Mouse (Mus musculus): ENCODE measurements around the gene Lrp8. TPM values are rescaled to one million over a fixed set of nuclear protein-coding genes. Genes with fewer than 3 reads are reported as not detected.

Lrp8 gene
- polyA plus RNA-seq (2012): 17.8 and 18.3 TPM in 2 replicates

DNA sequence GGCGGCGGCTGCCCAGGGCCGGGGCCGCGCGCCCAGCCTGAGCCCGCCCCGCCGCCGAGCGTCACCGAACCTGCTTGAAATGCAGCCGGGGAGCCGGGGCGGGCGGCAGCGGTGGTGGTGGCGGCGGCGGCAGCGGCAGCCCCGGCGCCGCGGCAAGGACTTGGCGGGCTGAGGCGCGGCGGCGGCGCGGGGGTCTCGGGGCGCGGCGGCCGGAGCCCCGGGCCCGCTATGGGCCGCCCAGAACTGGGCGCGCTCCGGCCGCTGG lies at the start of gene Lrp8:
TSS of gene Lrp8 (plus strand) at position 77 of the 265 bp plus-strand sequence.
- TF ChIP-seq GATA1 (IDR thresholded peaks at IDR 0.05; ENCODE audit: low read length): no peak

DNA sequence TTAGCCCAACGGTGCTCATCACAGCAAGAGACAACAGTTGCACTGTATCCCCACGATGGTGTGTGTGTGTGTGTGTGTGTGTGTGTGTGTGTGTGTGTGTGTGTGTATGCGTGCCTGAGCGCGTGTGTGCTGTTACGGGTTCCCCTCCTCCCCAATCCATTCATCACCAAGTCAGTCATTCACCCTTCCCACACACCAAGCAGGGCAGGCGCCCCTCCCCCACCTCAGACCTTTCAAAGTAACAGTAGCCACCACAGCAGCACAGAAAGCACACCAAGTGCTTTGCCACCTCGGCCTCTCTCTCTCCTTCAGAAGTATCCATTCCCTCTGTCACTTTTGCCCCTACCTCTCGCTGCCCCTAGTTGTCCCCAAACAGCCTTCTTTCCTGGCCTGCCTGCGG lies 45.8 kb upstream of the Lrp8 start:
- no peak for TF ChIP-seq GATA1 (IDR thresholded peaks at IDR 0.05; ENCODE audit: low read length)

DNA sequence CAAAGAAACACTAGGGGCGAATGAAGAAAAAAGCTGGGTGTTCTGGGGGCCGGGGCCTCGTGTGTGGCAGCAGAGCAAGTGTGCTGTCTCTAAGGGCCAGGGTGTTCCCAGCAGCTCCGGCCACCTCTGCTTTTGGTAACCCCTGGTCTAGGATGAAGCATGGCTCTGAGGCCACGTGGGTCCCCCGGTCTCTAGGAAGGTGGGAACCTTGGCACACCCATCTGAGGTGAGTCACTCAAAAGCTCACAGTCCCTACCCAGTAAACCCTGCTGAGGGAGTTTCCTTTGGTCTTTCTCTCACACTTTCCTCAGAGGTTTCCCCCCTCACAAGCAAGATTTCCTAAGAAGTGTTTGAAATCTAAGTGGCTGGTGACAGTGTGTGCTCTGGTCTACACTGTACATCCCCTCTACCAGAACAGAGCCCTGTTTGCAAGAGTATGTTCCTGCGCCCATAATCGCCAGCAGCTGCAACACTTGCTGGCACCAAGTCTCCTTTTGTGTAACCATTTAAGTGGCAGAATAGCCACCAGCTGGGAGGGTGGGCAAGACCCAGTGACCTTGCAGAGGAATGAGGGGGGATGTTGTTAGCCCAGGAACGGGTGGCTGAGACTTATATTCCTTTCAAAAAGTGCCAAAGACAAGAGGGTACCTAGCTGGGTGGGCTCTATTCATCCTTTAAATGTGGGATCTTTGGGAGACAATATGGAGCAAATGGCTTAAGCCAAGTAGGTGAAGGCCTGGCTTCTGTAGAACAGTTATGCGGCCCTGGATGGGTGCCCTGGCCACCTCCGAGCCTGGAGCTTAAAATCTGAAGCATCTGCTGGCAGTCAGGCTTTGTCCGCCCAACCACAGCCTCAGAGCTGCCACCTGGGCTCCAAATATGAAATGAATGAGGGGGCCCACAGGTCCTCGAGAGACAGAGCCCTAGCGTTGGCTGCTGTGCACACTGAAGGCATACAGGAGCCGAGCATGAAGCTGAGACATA lies 44.3 kb upstream of the Lrp8 start:
- TF ChIP-seq GATA1 (IDR thresholded peaks at IDR 0.05; ENCODE audit: low read length): no peak

DNA sequence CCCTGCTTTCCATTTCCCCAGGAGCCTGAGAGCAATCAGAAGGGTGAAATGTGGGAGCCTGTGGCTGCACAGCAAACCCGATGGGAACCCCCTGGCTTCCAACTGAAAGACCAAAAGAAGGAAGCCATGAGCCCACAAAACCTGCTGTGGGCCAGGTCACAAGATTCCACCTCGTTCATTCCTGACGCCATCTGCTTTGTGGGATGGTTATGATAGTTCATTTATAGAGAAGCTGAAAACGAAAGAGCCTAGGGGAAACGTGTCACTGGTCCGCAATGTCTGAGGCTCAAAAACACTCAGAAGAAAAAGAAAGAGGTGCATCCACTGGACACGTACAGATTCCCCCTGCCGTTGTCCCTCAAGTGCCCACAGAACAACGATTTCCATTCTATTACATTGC lies 43.1 kb upstream of the Lrp8 start:
- TF ChIP-seq GATA1 (IDR thresholded peaks at IDR 0.05; ENCODE audit: low read length): no peak

DNA sequence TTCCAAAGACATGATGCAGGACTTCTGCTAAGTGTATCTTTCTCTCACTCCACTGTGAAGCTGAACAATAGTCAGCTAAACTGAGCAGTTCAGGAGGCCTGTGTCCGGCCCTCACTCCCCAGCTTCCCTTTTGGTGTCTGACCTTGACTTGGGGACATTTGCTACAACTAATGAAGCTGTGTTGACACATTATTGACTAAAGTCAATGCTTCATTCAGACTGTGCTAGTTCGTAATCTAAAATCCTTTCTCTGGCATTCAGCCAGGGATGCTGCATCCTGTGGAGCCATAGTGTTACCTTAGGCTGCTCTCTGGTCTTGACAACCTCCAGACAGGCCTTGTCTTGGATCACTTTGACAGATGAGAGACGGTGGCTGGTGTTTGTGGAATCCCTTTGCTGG lies 39.1 kb upstream of the Lrp8 start:
- TF ChIP-seq GATA1 (IDR thresholded peaks at IDR 0.05; ENCODE audit: low read length): no peak

DNA sequence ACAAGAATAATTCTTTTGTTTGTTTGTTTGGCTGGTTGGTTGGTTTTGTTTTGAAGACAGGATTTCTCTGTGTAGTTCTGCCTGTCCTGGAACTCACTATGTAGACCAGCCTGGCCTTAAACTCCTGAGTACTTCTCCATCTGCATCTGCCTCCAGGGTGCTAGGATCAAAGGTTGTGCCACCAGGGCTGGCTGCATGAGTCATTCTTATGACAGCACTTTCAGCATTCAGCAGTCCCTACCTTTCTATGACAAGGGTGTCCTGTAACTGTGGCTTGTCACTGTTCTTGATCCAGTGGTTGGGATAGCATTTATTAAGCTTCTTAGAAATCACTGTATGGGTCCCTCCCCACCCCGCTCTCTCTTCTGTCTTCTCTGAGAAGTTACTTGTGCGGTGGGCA lies 38.5 kb upstream of the Lrp8 start:
- TF ChIP-seq GATA1 (IDR thresholded peaks at IDR 0.05; ENCODE audit: low read length): no peak

DNA sequence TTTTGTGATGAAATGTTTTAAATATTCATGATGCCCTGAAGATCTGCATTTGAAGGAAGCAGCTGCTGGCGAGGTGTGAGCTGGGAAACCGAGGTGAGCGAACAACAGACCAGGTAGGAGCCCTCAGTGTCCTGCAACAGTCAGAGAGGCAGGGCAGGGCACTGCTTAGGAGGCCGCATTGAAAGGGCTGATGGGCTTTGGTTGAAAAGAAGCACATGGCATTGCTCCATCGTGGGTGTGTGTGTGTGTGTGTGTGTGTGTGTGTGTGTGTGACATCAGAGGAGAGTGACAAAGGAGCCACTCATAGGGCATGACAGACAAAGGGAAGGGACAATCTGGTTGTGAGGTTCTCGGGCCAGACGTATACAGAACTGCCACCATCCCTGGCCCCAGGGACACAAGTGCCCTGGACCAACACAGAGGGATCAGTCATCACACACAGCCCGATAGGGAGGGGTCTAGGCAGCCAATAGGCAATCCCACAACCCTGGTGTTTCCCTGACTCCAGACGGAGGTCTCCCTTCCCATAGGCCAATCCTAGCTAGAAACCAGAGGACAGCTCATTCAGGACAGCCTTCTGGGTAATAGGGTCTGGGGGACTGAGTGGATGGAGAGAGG lies 36.8 kb upstream of the Lrp8 start:
- TF ChIP-seq GATA1 (IDR thresholded peaks at IDR 0.05; ENCODE audit: low read length): no peak

DNA sequence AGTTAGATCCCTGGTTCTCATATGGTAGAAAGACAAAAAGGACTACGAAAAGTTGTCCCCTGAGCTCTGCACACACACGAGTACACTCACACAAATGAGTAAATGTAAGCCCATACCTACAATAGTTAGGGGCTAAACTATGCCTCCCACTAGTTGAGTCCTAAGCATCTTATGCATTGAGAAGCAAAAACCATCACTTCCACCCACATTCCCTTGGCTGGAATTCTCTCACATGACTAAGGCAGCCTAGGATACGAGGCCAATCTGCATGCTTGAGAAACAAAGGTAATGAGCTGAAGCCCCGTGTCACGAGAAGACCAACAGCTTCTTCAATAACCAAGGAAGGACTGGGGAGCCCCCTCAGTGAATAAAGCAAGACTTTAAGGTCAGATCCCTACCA lies 35.9 kb upstream of the Lrp8 start:
- TF ChIP-seq GATA1 (IDR thresholded peaks at IDR 0.05; ENCODE audit: low read length): no peak

DNA sequence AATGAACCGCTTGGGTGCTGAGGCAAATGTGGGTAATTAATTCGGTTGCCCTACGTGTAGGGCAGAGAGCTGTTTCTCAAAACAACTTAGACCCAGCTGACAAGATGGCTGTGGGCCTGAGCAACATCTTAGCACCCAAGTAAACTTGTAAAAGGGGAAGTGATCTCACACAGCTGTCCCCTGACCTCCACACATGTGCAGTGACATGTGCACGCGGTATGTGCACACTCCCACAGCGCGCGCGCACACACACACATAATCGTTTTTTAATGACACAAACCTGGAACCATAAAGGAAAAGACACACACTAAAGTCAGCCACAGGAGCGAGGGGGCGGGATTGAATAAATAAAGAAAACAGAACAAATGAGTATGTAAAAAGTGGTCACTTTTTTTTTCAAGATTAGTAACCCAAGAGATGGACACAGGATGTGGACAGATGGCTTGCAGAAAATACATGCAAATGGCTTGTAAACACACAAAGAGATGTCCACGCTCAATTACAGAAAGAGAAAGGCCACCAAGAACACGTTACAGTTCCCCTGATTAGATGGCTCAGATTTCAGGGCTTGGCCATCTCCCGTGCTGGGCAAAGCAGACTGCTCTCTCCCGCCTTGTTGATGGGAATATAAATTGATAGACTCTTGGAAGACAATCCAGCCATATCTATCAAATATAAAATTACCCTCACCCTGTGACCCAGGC lies 29.8 kb upstream of the Lrp8 start:
- no peak for TF ChIP-seq GATA1 (IDR thresholded peaks at IDR 0.05; ENCODE audit: low read length)

DNA sequence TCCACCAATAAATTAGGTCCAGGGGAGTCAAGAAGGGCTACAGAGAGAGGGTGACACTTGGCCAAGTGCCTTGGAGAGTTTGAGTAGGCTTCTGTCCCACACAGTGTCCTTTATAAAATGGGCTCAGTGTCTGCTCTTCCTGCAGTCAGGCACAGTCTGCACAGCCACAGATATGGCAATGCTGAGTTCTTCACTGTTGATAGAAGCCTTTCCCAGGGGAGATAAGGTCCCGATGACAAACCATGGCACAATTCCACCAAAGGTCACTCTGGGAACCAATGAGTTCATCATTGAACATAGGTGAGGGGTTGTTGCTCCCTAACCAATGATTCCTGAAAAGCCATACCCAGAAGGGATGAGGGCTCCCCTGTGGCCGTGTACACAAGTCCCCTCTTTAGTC lies 27.2 kb upstream of the Lrp8 start:
- TF ChIP-seq GATA1 (IDR thresholded peaks at IDR 0.05; ENCODE audit: low read length): no peak

DNA sequence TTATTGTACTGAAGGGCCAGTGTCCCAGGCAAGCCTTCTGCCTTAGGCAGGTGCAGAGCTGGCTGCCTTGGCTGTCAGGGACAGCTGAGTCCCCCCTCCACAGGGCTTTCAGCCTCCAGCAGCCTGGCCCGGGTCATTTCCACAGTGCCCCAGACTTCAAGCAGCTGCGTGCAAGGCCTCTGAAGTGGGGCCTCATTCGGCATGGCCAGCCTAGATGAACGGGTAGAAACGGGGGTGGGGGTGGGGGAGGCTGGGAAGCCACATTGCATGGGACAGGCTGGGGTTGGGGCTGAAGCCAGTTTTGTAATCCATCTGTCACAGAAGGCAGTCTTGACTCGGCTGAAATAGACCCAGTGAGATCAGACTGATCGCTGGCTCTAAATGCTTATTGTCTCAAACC lies 26.4 kb upstream of the Lrp8 start:
- TF ChIP-seq GATA1 (IDR thresholded peaks at IDR 0.05; ENCODE audit: low read length): no peak

DNA sequence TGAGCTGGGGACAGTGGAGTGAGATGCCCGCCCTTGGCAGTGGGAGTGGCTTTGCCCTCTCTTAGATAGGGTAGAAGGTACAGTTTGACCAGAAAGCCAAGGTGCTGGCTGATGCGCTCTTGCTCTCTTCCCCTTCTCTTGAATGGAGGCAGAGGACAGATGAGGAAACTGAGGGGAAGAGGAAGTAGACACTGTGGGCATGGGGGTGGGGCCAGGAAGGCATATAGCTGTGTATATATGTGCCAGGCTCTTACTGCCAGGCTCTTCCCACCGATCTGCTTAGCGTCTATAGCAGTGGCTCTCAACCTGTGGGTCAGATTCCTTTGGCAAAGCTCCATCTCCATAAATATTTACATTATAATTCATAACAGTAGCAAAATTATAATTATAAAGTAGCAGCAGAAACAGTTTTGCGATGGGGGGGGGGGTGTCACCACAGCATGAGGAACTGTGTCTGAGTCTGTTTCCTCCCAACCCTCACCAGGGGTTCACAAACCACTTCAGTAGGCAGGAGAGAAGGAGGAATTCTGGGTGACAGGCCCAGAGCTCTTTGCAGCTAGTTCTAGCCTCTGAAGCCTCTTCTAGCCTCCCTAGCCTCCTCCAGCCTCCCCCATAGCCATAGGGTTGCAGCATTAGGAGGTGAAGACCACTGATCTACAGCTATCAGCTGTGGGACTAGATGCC lies 24.9 kb upstream of the Lrp8 start:
- no peak for TF ChIP-seq GATA1 (IDR thresholded peaks at IDR 0.05; ENCODE audit: low read length)

DNA sequence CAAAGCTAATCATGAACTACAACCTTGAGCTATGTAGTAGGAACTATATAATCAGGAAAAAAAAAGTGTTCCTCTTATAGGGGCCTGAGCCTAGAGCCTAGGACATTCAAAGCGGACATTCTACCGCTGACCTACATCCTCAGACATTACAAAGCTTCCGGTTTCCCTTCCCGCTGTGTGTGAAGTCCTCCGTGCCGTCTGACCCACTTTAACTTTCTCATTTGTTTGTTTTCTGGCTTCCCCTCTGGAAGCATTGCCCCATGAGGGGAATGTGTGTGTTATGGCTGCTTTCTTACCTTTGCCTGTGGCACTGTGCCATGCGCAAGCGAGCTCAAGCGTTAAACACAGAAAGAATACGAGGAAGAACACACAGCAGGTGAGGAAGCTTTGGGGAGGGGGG lies 18.5 kb upstream of the Lrp8 start:
- TF ChIP-seq GATA1 (IDR thresholded peaks at IDR 0.05; ENCODE audit: low read length): no peak

DNA sequence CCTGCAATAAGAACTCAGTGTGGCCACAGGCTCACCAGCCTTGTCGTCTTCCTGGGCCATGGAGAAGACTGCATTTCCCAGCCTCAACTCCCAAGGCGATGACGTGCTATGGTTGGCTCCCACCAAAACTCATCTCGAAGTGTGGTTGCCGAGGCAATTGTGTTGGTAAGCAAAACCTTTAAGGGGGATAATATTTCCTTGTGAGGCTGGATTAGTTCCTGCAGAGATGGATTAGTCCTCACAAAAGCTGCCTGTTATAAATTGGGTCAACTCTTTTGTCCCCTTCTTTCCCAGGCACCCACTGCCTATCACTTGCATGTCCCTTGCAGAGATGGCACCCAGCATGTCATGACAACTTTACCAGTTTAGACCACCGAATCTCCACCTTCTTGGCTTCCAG lies 13.2 kb upstream of the Lrp8 start:
- no peak for TF ChIP-seq GATA1 (IDR thresholded peaks at IDR 0.05; ENCODE audit: low read length)

DNA sequence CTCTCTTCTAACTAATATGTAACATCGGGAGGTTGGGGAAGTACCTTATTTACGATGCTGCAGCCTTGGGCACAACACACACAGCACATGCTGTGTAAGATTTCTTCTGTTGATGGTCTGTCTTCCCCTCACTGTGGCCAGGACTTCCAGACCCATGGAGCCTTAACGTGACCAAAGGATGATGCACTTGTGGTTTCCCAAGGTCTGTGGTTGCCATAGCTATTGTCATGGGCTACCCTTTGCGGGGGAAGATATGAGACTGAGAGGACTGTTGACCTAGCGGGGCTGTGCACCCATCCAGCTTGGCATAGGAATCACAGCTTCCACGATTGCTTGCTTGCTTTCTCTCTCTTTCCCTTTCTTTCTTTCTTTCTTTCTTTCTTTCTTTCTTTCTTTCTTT lies 1.3 kb upstream of the Lrp8 start:
- no peak for TF ChIP-seq GATA1 (IDR thresholded peaks at IDR 0.05; ENCODE audit: low read length)

Measured in G1E-ER4 (cell line).